Mouse (Mus musculus): ENCODE results near the gene Reck. TPM values are rescaled to one million over a fixed set of nuclear protein-coding genes. Genes with fewer than 3 reads are reported as not detected.

The Reck gene
- polyA plus RNA-seq, 1 experiment from 2014 or later: 11.3 TPM

- Histone ChIP-seq H3K36me3 (replicated peaks) (peaks cover 36% of the 10 kb centered on the region), H3K27ac (no peak overlapping the region), H3K9me3 (no peaks in the 10 kb centered on the region), H3K27me3 (no peaks in the 10 kb centered on the region), H3K9ac (no peak overlapping the region), H3K4me2 (no peak overlapping the region), H3K4me1 (no peaks in the 10 kb centered on the region), H3K4me3 (replicated peaks) (no peak overlapping the region)
- WGBS: 93% methylated on average over 1 of the region's 1 CpGs
- ATAC-seq (ENCODE audit: low FRiP score): no peak
These were observed 45.3 kb downstream of the Reck start for GRCm38 (mm10) chr4:43920602-43921001.

GRCm38 (mm10) chr4:43925125-43925524, 49.8 kb downstream of the Reck start:
- Histone ChIP-seq H3K4me2 (no peak overlapping the region), H3K9me3 (no peaks in the 10 kb centered on the region), H3K4me1 (no peaks in the 10 kb centered on the region), H3K27me3 (no peaks in the 10 kb centered on the region), H3K9ac (no peak overlapping the region), H3K36me3 (replicated peaks) (peaks cover 57% of the 10 kb centered on the region), H3K27ac (no peak overlapping the region), H3K4me3 (replicated peaks) (no peak overlapping the region)
- WGBS: 86% methylated on average over 6 of the region's 6 CpGs
- ATAC-seq (ENCODE audit: low FRiP score): no peak

DNA sequence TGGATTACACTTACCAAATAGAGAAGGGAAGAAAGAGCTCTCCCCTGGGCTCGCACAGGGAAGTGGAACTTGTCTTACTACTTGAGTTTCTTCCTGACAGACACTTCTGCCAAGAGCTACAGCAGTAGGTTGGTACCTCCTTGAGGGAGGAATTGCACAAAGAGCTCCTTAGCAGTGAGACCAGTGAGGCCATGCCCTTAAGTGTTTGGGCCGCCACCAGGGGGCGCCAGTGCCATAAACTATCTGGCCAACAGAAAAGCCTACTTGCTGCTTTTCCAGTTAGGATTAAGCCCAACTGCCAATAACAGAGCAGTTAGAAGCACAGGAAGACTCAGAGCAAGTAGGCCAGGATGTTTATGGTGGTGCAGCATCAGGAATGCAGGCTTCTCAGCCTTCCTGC, 50.4 kb downstream of the Reck start:
- peak; percentile 51; the same call in 1 of the 2 replicates for ATAC-seq (ENCODE audit: low FRiP score)
- no peaks in the 10 kb centered on the region for H3K4me1 ChIP-seq
- no peaks in the 10 kb centered on the region for H3K9me3 ChIP-seq
- 12% methylated on average over 3 of the region's 3 CpGs for WGBS
- H3K36me3 ChIP-seq (replicated peaks): peaks cover 63% of the 10 kb centered on the region
- H3K4me2 ChIP-seq: no peak overlapping the region
- no peak overlapping the region for H3K4me3 ChIP-seq (replicated peaks)
- H3K9ac ChIP-seq: no peak overlapping the region
- no peak overlapping the region for H3K27ac ChIP-seq
- H3K27me3 ChIP-seq: no peaks in the 10 kb centered on the region

- Histone ChIP-seq H3K27ac (no peak overlapping the region), H3K36me3 (replicated peaks) (peaks cover 78% of the 10 kb centered on the region), H3K27me3 (no peaks in the 10 kb centered on the region), H3K9ac (no peak overlapping the region), H3K4me1 (no peaks in the 10 kb centered on the region), H3K4me2 (no peak overlapping the region), H3K9me3 (no peaks in the 10 kb centered on the region), H3K4me3 (replicated peaks) (no peak overlapping the region)
- 90% methylated on average over 3 of the region's 3 CpGs for WGBS
- ATAC-seq (ENCODE audit: low FRiP score): no peak
These were observed 52.5 kb downstream of the Reck start for GRCm38 (mm10) chr4:43927826-43928225.

GRCm38 (mm10) chr4:43931877-43932276, 56.5 kb downstream of the Reck start:
- peaks cover 74% of the 10 kb centered on the region for H3K36me3 ChIP-seq (replicated peaks)
- no peaks in the 10 kb centered on the region for H3K9me3 ChIP-seq
- no peaks in the 10 kb centered on the region for H3K4me1 ChIP-seq
- no peak overlapping the region for H3K4me3 ChIP-seq (replicated peaks)
- WGBS: 95% methylated on average over 4 of the region's 4 CpGs
- H3K4me2 ChIP-seq: no peak overlapping the region
- ATAC-seq (ENCODE audit: low FRiP score): no peak
- no peaks in the 10 kb centered on the region for H3K27me3 ChIP-seq
- H3K9ac ChIP-seq: no peak overlapping the region
- no peak overlapping the region for H3K27ac ChIP-seq

DNA sequence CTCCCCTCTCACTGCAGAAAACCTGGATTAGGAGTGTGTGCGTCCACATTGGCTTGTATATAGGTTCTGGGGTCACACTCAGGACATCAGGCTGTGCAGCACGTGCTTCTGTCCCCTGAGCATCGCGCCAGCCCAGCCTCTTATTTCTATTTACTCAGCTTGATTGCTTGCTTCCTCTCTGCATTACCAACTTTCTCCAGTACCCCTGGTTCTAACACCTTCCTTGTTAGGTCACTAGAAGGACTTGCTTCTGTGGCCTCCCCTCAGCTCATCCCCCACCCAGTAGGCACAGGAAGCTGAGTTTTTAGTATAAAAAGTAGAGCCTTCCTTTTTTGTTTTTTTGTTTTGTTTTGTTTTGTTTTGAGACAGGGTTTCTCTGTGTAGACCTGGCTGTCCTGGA, 60.9 kb downstream of the Reck start:
- Histone ChIP-seq H3K4me2 (no peak overlapping the region), H3K27ac (no peak overlapping the region), H3K9me3 (no peaks in the 10 kb centered on the region), H3K9ac (no peak overlapping the region), H3K4me1 (no peaks in the 10 kb centered on the region), H3K27me3 (no peaks in the 10 kb centered on the region), H3K4me3 (replicated peaks) (no peak overlapping the region), H3K36me3 (replicated peaks) (peaks cover 55% of the 10 kb centered on the region)
- no peak for ATAC-seq (ENCODE audit: low FRiP score)
- 98% methylated on average over 4 of the region's 4 CpGs for WGBS

DNA sequence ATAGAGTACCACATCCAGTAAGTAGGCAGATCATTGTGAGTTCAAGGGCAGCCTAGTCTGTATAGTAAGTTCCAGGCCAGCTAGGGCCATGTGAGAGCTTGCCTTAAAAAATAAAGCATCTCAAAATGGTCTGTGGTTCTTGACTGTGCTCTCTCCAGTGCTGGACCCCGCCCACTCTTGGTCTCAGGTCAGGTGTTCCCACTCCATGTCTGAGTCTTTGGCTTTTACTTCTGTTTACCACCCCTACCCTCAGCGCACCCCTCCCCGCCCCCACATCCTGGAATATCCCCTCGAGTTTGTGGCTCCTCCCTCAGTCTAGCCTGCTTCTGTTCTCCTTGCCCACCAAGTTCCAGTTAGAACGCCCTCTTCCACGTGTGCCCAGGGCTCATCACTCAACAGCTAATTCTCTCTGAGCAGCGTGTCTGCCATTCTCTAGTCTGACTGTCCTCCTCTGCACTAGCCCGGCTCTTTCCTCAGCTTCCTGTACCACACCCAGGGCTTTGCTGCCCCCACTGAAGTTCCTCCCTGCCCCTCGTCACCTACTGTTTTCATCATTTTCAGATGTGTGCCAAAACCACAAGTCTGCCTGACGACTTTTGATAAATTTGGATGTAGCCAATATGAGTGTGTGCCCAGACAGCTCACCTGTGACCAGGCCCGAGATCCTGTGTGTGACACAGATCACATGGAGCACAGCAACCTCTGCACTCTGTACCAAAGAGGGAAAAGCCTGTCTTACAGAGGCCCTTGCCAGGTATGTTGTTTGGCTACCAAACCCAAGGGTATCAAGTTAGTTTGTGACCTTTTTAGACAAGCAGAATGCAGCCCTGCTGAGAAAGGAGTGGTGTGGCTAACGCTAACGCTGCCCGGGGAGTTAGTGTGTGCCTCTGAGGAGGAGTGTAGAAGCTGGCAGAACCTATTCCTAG, 61.7 kb downstream of the Reck start:
- Histone ChIP-seq H3K9ac (no peak overlapping the region), H3K9me3 (no peaks in the 10 kb centered on the region), H3K27ac (no peak overlapping the region), H3K27me3 (no peaks in the 10 kb centered on the region), H3K36me3 (replicated peaks) (peaks cover 54% of the 10 kb centered on the region), H3K4me2 (no peak overlapping the region), H3K4me3 (replicated peaks) (no peak overlapping the region), H3K4me1 (no peaks in the 10 kb centered on the region)
- ATAC-seq (ENCODE audit: low FRiP score): no peak
- 84% methylated on average over 14 of the region's 14 CpGs for WGBS

DNA sequence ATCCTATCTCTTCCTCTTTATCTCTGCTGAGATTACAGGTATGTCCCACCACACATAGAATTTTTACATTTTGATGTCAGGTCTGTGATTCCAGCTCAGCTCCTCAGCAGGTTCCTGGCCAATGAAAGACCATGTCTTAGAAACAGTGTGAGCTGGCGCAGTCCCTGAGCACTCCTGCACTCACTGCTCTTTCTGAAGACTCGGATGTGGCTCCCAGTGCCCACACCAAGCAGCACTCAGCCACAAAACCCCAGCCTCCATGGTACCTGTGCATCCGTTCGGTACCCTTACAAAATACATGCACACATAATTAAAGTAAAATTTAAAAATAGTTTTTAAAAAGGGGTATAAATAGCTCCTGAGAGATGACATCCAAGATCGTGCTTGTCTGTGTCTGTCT, 66.0 kb downstream of the Reck start:
- H3K4me1 ChIP-seq: no peaks in the 10 kb centered on the region
- H3K9ac ChIP-seq: no peak overlapping the region
- ATAC-seq (ENCODE audit: low FRiP score): no peak
- no peak overlapping the region for H3K27ac ChIP-seq
- no peak overlapping the region for H3K4me2 ChIP-seq
- H3K4me3 ChIP-seq (replicated peaks): no peak overlapping the region
- 89% methylated on average over 5 of the region's 5 CpGs for WGBS
- no peaks in the 10 kb centered on the region for H3K27me3 ChIP-seq
- peaks cover 45% of the 10 kb centered on the region for H3K36me3 ChIP-seq (replicated peaks)
- H3K9me3 ChIP-seq: no peaks in the 10 kb centered on the region

GRCm38 (mm10) chr4:43942421-43942820, 67.1 kb downstream of the Reck start:
- H3K4me2 ChIP-seq: no peak overlapping the region
- no peaks in the 10 kb centered on the region for H3K4me1 ChIP-seq
- H3K27me3 ChIP-seq: no peaks in the 10 kb centered on the region
- H3K9ac ChIP-seq: no peak overlapping the region
- no peak overlapping the region for H3K4me3 ChIP-seq (replicated peaks)
- H3K9me3 ChIP-seq: no peaks in the 10 kb centered on the region
- WGBS: 82% methylated on average over 8 of the region's 8 CpGs
- H3K27ac ChIP-seq: no peak overlapping the region
- ATAC-seq (ENCODE audit: low FRiP score): no peak
- peaks cover 45% of the 10 kb centered on the region for H3K36me3 ChIP-seq (replicated peaks)

- WGBS: 98% methylated on average over 2 of the region's 2 CpGs
- Histone ChIP-seq H3K9ac (no peak overlapping the region), H3K27ac (no peak overlapping the region), H3K4me2 (no peak overlapping the region), H3K27me3 (no peaks in the 10 kb centered on the region), H3K36me3 (replicated peaks) (peaks cover 12% of the 10 kb centered on the region), H3K9me3 (no peaks in the 10 kb centered on the region), H3K4me1 (no peaks in the 10 kb centered on the region), H3K4me3 (replicated peaks) (no peak overlapping the region)
- no peak for ATAC-seq (ENCODE audit: low FRiP score)
These were observed 72.2 kb downstream of the Reck start for GRCm38 (mm10) chr4:43947571-43947970.

DNA sequence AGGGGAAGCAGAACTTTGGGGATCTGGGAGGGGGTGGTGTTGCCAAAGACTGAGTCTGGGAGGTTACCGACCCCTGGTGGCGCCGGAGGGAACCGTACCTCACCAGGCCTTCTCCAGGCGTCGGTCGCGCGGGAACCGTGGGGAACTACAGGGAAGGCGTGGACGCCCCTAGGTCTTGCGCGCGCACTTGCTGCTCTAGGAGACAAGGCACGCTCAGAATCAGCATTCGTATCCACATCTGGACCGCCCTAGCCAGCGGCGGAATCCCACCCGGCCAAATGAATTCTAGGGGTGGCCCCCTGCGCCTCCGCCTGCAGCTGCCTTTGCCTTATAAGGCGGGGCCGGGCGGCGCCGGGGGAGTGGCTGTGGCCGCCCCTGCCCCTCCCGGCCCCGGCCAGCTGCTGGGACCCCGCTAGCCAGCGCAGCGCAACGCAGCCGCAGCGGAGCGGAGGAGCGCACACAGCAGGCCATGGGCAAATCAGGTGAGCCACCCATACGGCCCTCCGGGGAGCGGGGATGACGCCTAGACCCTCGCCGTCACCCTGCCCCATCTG, 82.0 kb downstream of the Reck start, which contains the start of gene Glipr2:
TSS of gene Glipr2 (plus strand) at position 110 of the 554 bp plus-strand sequence.
- peak; percentile 90 for ATAC-seq (ENCODE audit: low FRiP score)
- Histone ChIP-seq H3K4me3 (replicated peaks) (peak within 1 kb of the TSS; percentile 70), H3K27me3 (peaks cover 27% of the 10 kb centered on the region), H3K36me3 (replicated peaks) (no peaks in the 10 kb centered on the region), H3K27ac (peak within 1 kb of the TSS; percentile 82), H3K4me2 (peak within 1 kb of the TSS; percentile 83), H3K9me3 (no peaks in the 10 kb centered on the region), H3K4me1 (peaks cover 18% of the 10 kb centered on the region), H3K9ac (peak within 1 kb of the TSS; percentile 77)
- WGBS: under 1% methylated on average over 45 of the region's 45 CpGs

- Histone ChIP-seq H3K27ac (peak overlapping the region; percentile 82), H3K4me3 (replicated peaks) (peak overlapping the region; percentile 70), H3K36me3 (replicated peaks) (no peaks in the 10 kb centered on the region), H3K4me1 (peaks cover 18% of the 10 kb centered on the region), H3K4me2 (peak overlapping the region; percentile 83), H3K9me3 (no peaks in the 10 kb centered on the region), H3K27me3 (peaks cover 27% of the 10 kb centered on the region), H3K9ac (peak overlapping the region; percentile 77)
- 0% methylated on average over 26 of the region's 26 CpGs for WGBS
- peak; percentile 88 for ATAC-seq (ENCODE audit: low FRiP score)
These were observed 82.6 kb downstream of the Reck start for GRCm38 (mm10) chr4:43957846-43958461.

All from forebrain, embryonic 12.5 days (tissue).